Mouse (Mus musculus): ENCODE results near the gene Ccdc85b. TPM values are rescaled to one million over a fixed set of nuclear protein-coding genes. Genes with fewer than 3 reads are reported as not detected.
"Not testable (repeated sequence)": the region's sequence is repeated elsewhere in the genome, so short reads cannot be mapped to it uniquely, and the experiment has no call there.

Ccdc85b gene
- polyA plus RNA-seq, 1 experiment from 2014 or later: 9.0 TPM

- 65% methylated on average over 13 of the region's 13 CpGs for WGBS
- H3K36me3 ChIP-seq: no peaks in the 10 kb centered on the region
- no peaks in the 10 kb centered on the region for H3K27me3 ChIP-seq
- H3K4me3 ChIP-seq: peak overlapping the region; percentile 56; the same call in 1 of the 2 replicates
- H3K9ac ChIP-seq: no peak overlapping the region
- H3K27ac ChIP-seq: peak overlapping the region; percentile 57
- peak overlapping the region; percentile 56 for H3K4me2 ChIP-seq
- H3K4me1 ChIP-seq (replicated peaks): peaks cover 22% of the 10 kb centered on the region
- H3K9me3 ChIP-seq (replicated peaks): no peaks in the 10 kb centered on the region
- ATAC-seq (replicated peaks; ENCODE audit: insufficient number of reproducible peaks, insufficient read depth, low FRiP score, low read depth): no peak
These were observed 49.4 kb downstream of the Ccdc85b start for GRCm38 (mm10) chr19:5408057-5409001.

- Histone ChIP-seq H3K9me3 (replicated peaks) (no peaks in the 10 kb centered on the region), H3K4me1 (replicated peaks) (peaks cover 22% of the 10 kb centered on the region), H3K4me3 (peak overlapping the region; percentile 56), H3K36me3 (no peaks in the 10 kb centered on the region), H3K27me3 (no peaks in the 10 kb centered on the region), H3K4me2 (peak overlapping the region; percentile 56), H3K27ac (peak overlapping the region; percentile 91), H3K9ac (peak overlapping the region; percentile 59)
- ATAC-seq (replicated peaks; ENCODE audit: insufficient number of reproducible peaks, insufficient read depth, low FRiP score, low read depth): peak; percentile 61
- 15% methylated on average over 7 of the region's 7 CpGs for WGBS
These were observed 50.6 kb downstream of the Ccdc85b start for GRCm38 (mm10) chr19:5407133-5407532.

GRCm38 (mm10) chr19:5406531-5407126 lies 51.1 kb downstream of the Ccdc85b start:
- H3K36me3 ChIP-seq; H3K9me3 ChIP-seq (replicated peaks); H3K27me3 ChIP-seq: not testable (repeated sequence)
- WGBS: 19% methylated on average over 24 of the region's 25 CpGs
- Histone ChIP-seq H3K9ac (peak overlapping the region; percentile 59), H3K4me2 (peak overlapping the region; percentile 56), H3K27ac (peak overlapping the region; percentile 91), H3K4me1 (replicated peaks) (peaks cover 22% of the 10 kb centered on the region), H3K4me3 (peak overlapping the region; percentile 56)
- peak; percentile 71 for ATAC-seq (replicated peaks; ENCODE audit: insufficient number of reproducible peaks, insufficient read depth, low FRiP score, low read depth)

- no peaks in the 10 kb centered on the region for H3K9me3 ChIP-seq (replicated peaks)
- no peak for ATAC-seq (replicated peaks; ENCODE audit: insufficient number of reproducible peaks, insufficient read depth, low FRiP score, low read depth)
- peak overlapping the region; percentile 56 for H3K4me3 ChIP-seq
- H3K36me3 ChIP-seq: no peaks in the 10 kb centered on the region
- H3K27ac ChIP-seq: peak overlapping the region; percentile 38
- 19% methylated on average over 7 of the region's 7 CpGs for WGBS
- H3K27me3 ChIP-seq: no peaks in the 10 kb centered on the region
- peaks cover 22% of the 10 kb centered on the region for H3K4me1 ChIP-seq (replicated peaks)
- peak overlapping the region; percentile 22 for H3K9ac ChIP-seq
- peak overlapping the region; percentile 54 for H3K4me2 ChIP-seq
These were observed 51.8 kb downstream of the Ccdc85b start for GRCm38 (mm10) chr19:5405924-5406323.

Other genes with a start within 250 kb of the Ccdc85b start
- 15.1 and 21.6 TPM in 2 replicates for gene Pacs1, start 184.8 kb downstream of the Ccdc85b start, polyA plus RNA-seq (2015; fragmentation: Nextera tagmentation; extraction: Ambion mirVana)
- gene Sf3b2, start 162.4 kb downstream of the Ccdc85b start, polyA plus RNA-seq (2015; fragmentation: Nextera tagmentation; extraction: Ambion mirVana): 195 and 216 TPM in 2 replicates
- 7.3 and 7.7 TPM in 2 replicates for gene Gal3st3, start 159.6 kb downstream of the Ccdc85b start, polyA plus RNA-seq (2015; fragmentation: Nextera tagmentation; extraction: Ambion mirVana)
- not detected in 2 replicates for gene Catsper1, start 122.2 kb downstream of the Ccdc85b start, polyA plus RNA-seq (2015; fragmentation: Nextera tagmentation; extraction: Ambion mirVana)
- 0.87 and 1.4 TPM in 2 replicates for gene Cst6, start 108.3 kb downstream of the Ccdc85b start, polyA plus RNA-seq (2015; fragmentation: Nextera tagmentation; extraction: Ambion mirVana)
- 35.3 and 45.7 TPM in 2 replicates for gene Eif1ad, start 91.2 kb downstream of the Ccdc85b start, polyA plus RNA-seq (2015; fragmentation: Nextera tagmentation; extraction: Ambion mirVana)
- gene Banf1, start 90.7 kb downstream of the Ccdc85b start, polyA plus RNA-seq (2015; fragmentation: Nextera tagmentation; extraction: Ambion mirVana): 405 and 409 TPM in 2 replicates
- 34.3 and 47.0 TPM in 2 replicates for gene Sart1, start 69.2 kb downstream of the Ccdc85b start, polyA plus RNA-seq (2015; fragmentation: Nextera tagmentation; extraction: Ambion mirVana)
- gene Tsga10ip, start 55.4 kb downstream of the Ccdc85b start, polyA plus RNA-seq (2015; fragmentation: Nextera tagmentation; extraction: Ambion mirVana): 2.0 TPM in 2 replicates
- 205 and 220 TPM in 2 replicates for gene Drap1, start 32.9 kb downstream of the Ccdc85b start, polyA plus RNA-seq (2015; fragmentation: Nextera tagmentation; extraction: Ambion mirVana)
- 34.8 and 46.9 TPM in 2 replicates for gene AI837181, start 32.8 kb downstream of the Ccdc85b start, polyA plus RNA-seq (2015; fragmentation: Nextera tagmentation; extraction: Ambion mirVana)
- not detected in 2 replicates for gene Fosl1, start 10.3 kb downstream of the Ccdc85b start, polyA plus RNA-seq (2015; fragmentation: Nextera tagmentation; extraction: Ambion mirVana)
- 97.9 and 106 TPM in 2 replicates for gene Fibp, start 2.7 kb upstream of the Ccdc85b start, polyA plus RNA-seq (2015; fragmentation: Nextera tagmentation; extraction: Ambion mirVana)
- 1.4 and 3.5 TPM in 2 replicates for gene Ctsw, start 10.6 kb upstream of the Ccdc85b start, polyA plus RNA-seq (2015; fragmentation: Nextera tagmentation; extraction: Ambion mirVana)
- 65.6 and 95.4 TPM in 2 replicates for gene Efemp2, start 16.1 kb upstream of the Ccdc85b start, polyA plus RNA-seq (2015; fragmentation: Nextera tagmentation; extraction: Ambion mirVana)
- 33.8 and 48.7 TPM in 2 replicates for gene Mus81, start 30.5 kb upstream of the Ccdc85b start, polyA plus RNA-seq (2015; fragmentation: Nextera tagmentation; extraction: Ambion mirVana)
- gene Cfl1, start 32.6 kb upstream of the Ccdc85b start, polyA plus RNA-seq (2015; fragmentation: Nextera tagmentation; extraction: Ambion mirVana): 1,578 and 1,766 TPM in 2 replicates
- 0.14 and 0.16 TPM in 2 replicates for gene 1700020D05Rik, start 45.9 kb upstream of the Ccdc85b start, polyA plus RNA-seq (2015; fragmentation: Nextera tagmentation; extraction: Ambion mirVana)
- gene Snx32, start 52.6 kb upstream of the Ccdc85b start, polyA plus RNA-seq (2015; fragmentation: Nextera tagmentation; extraction: Ambion mirVana): 15.8 and 17.6 TPM in 2 replicates
- 0.25 and 0.87 TPM in 2 replicates for gene Ovol1, start 102.8 kb upstream of the Ccdc85b start, polyA plus RNA-seq (2015; fragmentation: Nextera tagmentation; extraction: Ambion mirVana)
- gene Ap5b1, start 110.1 kb upstream of the Ccdc85b start, polyA plus RNA-seq (2015; fragmentation: Nextera tagmentation; extraction: Ambion mirVana): 2.0 and 4.5 TPM in 2 replicates
- gene Rnaseh2c, start 144.0 kb upstream of the Ccdc85b start, polyA plus RNA-seq (2015; fragmentation: Nextera tagmentation; extraction: Ambion mirVana): 89.7 and 96.1 TPM in 2 replicates
- 29.6 and 35.3 TPM in 2 replicates for gene Kat5, start 152.3 kb upstream of the Ccdc85b start, polyA plus RNA-seq (2015; fragmentation: Nextera tagmentation; extraction: Ambion mirVana)
- 33.2 and 46.7 TPM in 2 replicates for gene Rela, start 179.6 kb upstream of the Ccdc85b start, polyA plus RNA-seq (2015; fragmentation: Nextera tagmentation; extraction: Ambion mirVana)
- 20.6 and 33.5 TPM in 2 replicates for gene Sipa1, start 205.8 kb upstream of the Ccdc85b start, polyA plus RNA-seq (2015; fragmentation: Nextera tagmentation; extraction: Ambion mirVana)
- 23.7 and 29.6 TPM in 2 replicates for gene Map3k11, start 230.8 kb upstream of the Ccdc85b start, polyA plus RNA-seq (2015; fragmentation: Nextera tagmentation; extraction: Ambion mirVana)
- gene Pcnx3, start 231.0 kb upstream of the Ccdc85b start, polyA plus RNA-seq (2015; fragmentation: Nextera tagmentation; extraction: Ambion mirVana): 8.9 and 14.2 TPM in 2 replicates
- 0.40 TPM in 1 of 2 replicates, not detected in the other for gene Kcnk7, start 246.5 kb upstream of the Ccdc85b start, polyA plus RNA-seq (2015; fragmentation: Nextera tagmentation; extraction: Ambion mirVana)

Measured in heart, embryonic 15.5 days (tissue).